Mouse (Mus musculus): ENCODE measurements around the gene Amz2.

DNA sequence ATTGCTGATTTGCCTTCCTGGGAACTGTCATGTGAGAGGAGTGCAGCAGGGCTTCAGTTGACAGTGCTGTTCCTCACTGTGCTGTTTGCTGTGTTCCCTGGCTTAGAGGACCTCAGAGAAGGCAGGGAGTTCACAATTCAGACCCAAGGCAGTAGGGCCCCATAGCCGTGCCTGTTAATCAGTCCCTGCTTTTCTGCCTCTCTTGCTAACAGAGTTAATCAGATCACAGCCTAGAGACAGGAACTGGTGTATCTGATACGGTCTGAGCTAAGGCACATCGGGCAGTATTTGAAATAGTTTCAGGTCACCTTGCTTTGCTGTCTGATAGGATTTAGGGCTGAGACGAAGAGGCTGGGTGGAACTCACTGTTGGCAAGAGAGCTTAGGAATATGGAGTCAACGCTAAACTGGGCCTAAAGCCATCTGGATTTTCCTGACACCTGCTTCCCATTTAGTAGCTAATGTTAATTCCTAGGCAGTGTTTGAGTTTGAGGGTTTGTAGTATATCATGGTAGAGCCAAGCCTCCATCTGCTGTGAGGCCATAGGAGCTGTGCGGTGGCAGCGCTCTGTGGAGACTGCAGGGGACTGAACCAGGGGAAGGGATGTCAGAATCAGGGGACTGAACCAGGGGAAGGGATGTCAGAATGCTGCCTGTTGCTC lies 49.1 kb upstream of the Amz2 start:
- no peak for TF ChIP-seq CTCF (IDR thresholded peaks at IDR 0.05; ENCODE audit: borderline replicate concordance, insufficient read depth, low read depth, low read length)
- no peak for TF ChIP-seq POLR2A (IDR thresholded peaks at IDR 0.05; ENCODE audit: borderline replicate concordance, insufficient read depth, low read length)
